Mouse (Mus musculus): ENCODE results near the gene Vav1.

Vav1 gene

GRCm38 (mm10) chr17:57278943-57279590 lies at the start of gene Vav1:
Gene Vav1, plus strand, starts transcription at chr17:57279100.
- DNase-seq, result peak; percentile 34

DNA sequence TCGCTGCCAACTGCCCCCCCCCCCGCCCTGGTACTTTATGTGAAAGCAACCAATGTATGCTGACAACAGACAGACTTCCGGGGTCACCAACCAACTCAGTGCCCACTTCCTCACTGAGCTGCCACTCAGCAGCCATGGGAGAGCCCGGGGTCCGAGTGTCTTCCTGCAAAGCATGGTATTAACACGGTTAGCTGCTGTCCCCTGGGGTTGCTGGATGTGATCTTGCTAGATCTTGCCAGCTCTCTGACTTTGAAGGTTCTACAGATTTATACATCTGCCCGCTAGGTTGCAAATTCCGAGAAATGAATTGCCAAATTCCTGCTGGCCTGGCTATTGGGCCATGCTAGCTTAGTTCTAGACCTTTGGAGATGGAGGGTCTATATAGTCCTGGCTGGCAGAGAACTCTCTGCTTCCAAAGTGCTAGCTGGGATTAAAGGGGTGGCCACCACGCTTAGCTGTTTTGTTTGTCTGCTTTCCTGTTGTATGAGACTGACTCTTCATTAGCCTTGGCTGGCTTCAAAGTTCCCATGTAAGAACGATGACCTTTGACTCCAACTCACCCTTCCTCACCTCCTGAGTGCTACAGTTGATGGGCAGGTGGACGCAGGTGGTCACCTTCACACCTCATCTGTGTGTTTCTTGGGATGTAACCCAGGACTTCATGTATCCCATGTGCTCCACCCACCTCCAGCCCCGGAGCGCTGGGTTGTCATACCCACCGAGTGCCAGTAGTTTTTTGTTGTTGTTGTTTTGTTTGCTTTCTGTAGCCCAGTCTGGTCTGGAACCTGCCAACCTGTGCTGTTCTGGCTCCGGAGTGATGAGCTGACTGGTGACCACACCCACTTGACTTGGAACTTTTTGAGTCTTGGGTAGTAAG lies 48.8 kb upstream of the Vav1 start:
- no peak for DNase-seq

DNA sequence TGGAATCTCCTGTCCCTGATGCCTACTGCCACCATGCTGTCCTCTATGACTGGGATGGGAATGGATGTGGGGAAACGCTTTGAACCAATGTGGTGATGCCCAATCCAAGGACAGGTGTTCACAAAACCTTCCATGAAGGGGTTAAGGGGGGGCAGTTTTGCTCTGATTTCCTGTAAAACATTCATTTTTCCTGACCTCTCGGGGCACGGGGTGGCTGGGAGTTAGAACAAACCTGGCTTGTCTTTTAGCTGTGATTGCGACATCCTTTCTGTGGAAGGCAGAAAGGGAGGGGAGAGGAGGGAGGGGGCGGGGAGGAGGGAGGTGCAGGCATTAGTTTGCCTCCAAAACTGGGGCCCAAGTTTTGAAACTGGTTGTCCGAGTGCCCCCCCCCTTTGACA lies 48.2 kb upstream of the Vav1 start:
- DNase-seq, result no peak

DNA sequence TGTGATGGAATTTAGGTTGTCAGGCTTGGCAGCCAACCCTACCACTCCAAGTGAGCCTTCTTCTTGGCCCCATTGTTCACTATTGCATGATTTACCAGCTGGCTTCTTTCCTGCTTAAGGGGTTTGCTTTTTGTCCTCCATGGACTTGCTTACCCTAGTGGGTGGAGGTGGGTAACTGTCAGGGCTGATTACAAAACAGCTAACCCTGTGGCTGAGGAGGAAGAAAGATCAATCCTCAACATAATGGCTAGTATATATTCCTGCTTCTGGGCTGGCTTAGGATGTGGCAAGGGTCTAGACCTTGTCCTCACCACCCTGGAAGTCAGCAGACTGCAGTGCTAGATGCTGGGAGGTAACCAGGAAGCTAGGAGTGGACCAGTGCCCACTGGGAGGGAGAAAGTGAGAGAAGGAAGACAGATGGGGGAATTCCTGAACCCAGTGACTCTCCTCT lies 47.6 kb upstream of the Vav1 start:
- no peak for DNase-seq

DNA sequence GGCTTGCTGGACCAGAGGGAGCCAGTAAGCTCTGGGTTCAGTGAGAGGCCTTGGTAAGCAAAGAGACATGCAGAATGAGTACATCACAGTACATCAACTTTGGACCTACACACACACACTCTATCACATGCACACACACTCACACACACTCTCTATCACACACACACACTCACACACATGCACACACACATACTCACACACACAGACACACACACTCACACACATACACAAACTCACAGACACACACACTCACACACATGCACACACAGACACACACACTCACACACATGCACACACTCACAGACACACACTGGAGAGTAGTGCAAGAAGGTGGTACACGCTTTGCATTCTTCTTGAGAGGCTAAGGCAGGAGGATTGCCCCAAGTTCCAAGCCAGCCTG lies 46.7 kb upstream of the Vav1 start:
- DNase-seq, result no peak

- DNase-seq, result no peak
Measured at GRCm38 (mm10) chr17:57233038-57233437, 45.9 kb upstream of the Vav1 start.

DNA sequence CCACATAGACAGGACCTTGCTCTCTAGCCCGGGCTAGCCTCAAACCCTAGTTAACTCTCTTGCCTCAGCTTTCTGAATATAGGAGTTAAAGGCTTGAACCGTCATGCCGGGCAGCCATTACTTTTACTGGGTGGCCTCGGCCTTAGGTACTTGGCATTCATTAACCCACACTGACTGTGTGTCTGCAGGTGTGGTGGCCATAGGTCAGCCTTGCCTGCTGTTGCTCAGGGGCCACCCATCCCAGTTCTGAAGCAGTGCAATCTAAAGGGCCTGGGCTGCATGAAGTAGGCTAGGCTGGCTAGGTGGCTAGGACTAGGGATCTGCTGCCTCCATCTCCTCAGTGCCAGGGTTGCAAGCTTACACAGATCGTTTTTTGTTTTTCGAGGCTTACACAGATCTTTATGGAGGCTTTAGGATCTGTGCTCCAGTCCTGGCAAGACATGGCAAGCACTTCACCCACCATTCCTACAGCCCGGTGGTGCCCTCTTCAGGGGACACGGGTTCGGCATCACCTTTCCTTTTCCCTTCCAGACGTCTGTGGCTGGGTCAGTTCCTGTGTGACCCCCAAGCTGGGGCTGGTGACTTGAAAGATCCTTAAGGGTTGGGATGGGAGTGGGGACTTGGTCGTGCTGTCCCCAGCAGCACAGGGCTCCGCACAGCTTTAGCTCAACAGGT lies 44.5 kb upstream of the Vav1 start:
- no peak for DNase-seq

GRCm38 (mm10) chr17:57235803-57236202 lies 43.1 kb upstream of the Vav1 start:
- DNase-seq, result no peak

DNA sequence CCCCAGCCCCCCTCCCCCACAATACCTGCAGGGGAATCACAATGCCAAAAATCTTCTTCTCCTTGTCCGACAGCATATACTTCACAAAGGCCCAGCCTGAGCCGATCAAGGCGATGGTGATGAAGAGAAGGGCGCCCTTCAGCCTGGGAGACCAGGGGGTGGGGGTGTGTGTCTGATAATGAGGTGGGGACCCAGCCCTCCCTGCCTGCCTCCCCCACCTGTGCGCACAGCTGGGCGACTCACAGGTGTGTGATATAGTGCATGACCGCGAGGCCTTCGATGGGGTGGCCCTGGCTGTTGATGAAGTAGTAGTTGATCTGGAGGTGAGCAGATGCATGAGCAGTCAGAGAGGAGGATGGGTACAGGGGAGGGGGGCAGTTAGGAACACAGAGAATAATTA lies 41.7 kb upstream of the Vav1 start:
- DNase-seq, result no peak

DNA sequence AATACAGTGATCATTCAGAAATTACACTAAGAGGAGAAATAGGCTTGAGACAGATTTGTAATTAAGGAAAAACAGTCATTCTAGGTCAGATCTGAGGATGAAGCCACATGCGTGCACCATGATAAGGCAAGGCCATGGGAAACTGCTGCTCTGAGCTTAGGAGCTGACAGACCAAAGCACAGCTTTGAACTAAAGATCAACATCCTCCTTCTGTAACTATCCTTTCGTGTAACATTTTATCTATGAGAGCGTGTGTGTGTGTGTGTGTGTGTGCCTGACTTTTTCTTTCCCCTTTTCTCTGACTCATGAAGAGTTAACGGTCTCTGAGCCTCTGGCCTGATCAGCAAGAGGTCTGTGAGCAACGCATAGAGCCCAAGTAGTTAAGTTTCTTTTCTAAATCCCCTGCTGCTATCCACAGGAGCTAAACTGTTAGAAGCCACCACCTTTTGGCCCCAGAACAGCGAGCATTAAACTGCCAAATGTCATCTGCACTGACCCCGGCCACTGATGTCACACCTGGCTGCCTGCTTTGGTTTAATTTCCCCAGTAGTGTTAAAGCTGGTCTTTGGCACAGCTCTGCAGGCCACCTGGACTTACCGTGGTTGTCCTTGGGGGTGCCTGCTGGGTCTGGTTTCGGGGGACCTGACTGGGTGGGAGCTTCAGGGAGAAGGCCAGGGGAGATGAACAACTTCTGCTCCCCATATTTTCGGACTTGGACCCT lies 35.1 kb upstream of the Vav1 start:
- no peak for DNase-seq

DNA sequence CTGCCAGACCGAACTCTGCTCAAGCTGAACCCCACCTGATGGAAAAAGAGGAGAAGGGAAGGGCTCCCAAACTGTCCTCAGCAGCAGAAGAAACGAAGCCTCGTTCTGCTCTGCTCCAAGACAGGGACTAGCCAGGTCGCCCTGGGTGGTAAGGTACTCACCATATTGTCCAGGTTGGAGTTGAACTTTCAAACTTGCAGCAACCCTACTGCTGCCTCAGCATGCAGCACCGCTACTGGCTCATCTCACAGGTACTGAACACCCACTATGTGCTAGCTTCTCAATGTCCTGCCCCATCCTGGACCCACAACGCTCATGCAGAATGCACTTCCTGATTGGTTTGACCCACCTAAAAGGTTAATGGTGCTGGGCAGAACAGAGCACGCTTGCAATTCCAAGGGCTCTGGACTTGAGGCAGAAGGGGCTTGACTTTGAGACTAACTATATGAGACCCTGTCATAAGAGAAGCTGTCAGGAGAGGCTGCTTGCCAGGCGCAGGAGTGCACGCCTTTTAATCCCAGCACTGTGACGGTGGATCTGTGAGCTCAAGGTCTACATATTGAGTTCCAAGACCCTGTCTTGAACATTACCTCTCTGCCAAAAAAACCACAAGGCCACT lies 33.5 kb upstream of the Vav1 start:
- DNase-seq, result no peak

- no peak for DNase-seq
Measured at GRCm38 (mm10) chr17:57246663-57247392, 32.1 kb upstream of the Vav1 start.

DNA sequence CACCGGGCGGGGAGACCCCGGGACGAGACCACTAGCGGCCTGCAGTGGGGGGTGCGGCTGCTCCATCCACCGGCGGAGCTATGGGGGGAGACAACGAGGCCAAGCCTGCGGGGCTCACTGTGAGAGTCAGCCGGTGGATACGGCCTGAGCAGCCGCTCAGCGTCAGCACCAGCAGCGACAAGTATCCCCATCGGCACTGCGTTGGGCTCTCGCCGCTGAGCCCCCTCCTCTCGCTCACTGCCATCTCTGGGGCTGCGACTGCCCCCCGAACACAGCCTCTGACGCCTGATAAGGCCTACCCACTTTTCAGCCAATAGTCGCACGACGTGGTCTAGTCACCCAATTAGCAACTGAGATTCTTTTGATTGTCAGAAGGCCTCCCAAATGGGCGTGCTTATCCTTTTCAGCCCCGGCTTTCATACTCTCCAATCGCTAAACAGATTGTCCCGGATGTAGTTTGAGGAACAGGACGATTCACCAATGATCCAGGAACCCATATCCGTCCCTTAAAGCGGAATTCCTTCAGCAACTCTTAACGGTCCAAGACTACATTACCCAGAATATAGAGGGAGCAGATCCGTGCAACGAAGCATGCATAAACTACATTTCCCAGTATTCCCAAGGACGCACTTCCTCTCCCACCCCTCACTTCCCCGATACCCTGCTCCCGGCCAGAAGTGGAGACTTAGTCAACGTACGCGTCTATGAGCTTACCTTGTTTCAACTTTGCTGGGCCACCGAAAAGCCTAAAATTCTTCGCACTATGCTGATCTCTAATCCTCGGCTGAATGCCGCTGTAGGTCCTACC lies 31.3 kb upstream of the Vav1 start:
- peak; percentile 83 for DNase-seq

DNA sequence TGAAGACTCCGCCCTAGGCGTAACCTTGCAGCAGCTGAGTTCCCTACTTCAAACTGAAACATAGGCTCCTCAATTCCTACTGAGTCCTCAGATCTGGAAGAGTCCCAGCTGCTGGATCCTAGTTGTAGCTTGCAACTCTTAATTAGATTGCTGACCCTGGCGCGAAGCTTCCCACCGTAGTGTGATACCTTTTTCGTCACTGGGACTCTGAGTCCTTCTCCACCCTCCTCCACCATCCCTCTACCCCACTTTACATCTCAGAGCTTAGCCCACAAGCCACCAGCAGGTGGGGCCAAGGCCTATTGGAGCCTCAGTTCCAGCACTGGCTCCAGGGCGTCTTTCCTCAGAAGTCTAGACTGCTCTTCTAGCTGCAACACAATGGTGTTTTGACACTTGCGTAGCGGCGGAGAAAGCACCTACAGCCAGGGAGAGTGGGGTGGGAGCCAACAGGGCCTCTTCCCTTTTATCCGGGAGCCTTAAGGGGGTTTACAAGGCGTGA lies 30.6 kb upstream of the Vav1 start, which contains the start of gene Gpr108:
Gpr108 (minus strand) TSS at position 246 of the 499 bp plus-strand sequence.
- peak; percentile 83 for DNase-seq

GRCm38 (mm10) chr17:57248771-57249170 lies 30.1 kb upstream of the Vav1 start:
- DNase-seq, result no peak

DNA sequence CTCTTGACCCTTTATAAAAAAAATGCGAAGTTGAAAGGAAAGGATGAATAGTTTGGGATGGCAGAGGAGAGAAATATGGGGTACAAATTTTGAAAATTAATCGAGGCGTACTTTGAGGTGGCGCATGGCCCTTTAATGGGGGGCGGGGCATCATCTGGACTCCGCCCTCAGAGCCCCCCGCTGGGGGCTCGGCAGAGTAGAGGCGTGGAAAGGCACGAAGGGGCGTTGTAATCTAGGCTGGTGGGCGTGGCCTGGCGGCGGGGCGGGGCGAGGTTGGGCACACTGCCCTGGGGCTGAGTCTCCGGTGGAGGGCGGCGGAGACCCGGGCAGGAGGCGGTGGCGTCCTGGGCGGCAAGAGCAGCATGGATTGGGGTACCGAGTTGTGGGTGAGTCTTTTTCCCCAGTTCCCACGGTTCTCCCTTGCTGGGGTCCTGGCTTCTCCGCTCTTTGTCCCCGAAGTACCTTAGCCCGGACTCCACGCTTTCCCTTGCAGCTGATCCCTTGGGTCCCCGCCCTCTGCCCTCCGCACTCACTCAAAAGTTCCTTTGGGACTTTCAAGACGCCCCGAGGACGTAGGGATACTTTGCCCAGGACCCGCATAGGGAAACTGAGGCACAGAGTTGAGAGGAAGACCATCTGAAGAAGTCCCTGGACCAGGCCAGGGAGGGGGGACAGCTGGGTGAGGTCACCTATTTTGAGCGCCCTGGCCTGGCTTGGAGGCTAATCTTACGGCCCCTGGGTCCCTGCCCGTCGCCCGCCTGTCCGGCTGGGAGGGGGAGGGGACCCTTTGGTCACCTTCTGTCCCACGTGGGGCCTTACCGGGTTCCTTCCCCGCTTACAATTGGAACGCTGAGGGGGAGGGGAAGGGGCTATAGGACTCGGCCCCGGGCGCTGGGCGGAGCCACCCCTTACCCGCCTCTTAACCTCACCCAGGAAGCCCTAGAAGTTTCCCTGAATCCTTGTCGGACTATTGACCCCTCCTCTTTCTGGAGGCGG lies 29.4 kb upstream of the Vav1 start, which contains the start of gene Trip10:
Trip10 (plus strand) TSS at position 270 of the 996 bp plus-strand sequence.
- DNase-seq, result peak; percentile 87

- DNase-seq, result peak; percentile 40
Measured at GRCm38 (mm10) chr17:57250461-57251160, 28.3 kb upstream of the Vav1 start.

- DNase-seq, result no peak
Measured at GRCm38 (mm10) chr17:57251431-57251830, 27.5 kb upstream of the Vav1 start.

DNA sequence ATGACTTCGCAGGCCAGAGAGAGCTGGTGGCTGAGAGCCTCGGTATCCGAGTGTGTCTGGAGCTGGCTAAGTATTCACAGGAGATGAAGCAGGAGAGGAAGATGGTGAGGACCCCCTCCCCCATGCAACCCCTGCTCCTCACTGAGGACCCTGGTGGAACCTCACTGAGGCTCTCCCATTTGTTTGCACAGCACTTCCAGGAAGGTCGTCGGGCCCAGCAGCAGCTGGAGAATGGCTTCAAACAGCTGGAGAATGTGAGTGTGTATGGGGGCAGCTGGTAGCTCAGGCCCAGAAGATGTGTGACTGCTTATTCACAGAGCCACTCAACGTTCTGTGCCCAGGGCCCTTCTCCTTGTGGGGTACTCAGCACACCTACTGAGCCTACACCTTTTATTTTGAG lies 25.6 kb upstream of the Vav1 start:
- DNase-seq, result no peak

Data from right cerebral cortex, postnatal 14 days (tissue).